In the genomic region with DNA sequence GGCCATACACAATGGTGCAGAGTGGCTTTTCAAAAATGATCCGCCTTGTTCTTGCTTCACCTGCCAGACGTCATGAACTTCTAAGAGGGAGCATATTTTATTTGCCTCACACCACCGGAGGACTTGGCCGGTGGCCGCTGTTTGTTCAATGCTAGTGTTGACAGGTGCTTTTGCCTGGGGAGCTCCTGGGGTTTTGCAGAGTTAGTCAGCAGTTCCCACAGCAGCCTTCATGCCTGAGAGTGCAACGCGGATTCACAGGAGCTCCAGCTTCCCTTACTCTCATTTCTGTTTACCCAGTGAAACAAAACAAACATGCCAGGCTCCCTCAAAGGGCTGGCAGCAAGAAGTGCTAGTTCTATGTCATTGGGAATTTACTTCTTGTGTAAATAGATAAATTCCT, we compare ENCODE assay signal across 10 mouse cellular contexts.
DNase-seq lines count a peak whose midpoint lies in the region; ATAC-seq and TF ChIP-seq lines count a peak whose summit lies in the region.
"Had no signal": no experiment of that assay in that cellular context is flagged by ENCODE, and none has a peak within 500 bp of the region (broad histone marks: within the 10 kb centered on the region; RNA-seq: fewer than 3 reads in every experiment).

No protein-coding gene starts in this region.

- no peak for TF ChIP-seq POLR2A in thymus, adult 2 months (IDR thresholded peaks at IDR 0.05; ENCODE audit: control insufficient read depth, extremely low read depth, insufficient read depth, low read length, poor library complexity)

- H3K36me3 ChIP-seq in hindbrain, postnatal 0 days (ENCODE audit: insufficient read depth, low read length) = no peaks in the 10 kb centered on the region
- no peaks in the 10 kb centered on the region for H3K36me3 ChIP-seq in hindbrain, embryonic 14.5 days (replicated peaks; ENCODE audit: control insufficient read depth, insufficient read depth)
- no peaks in the 10 kb centered on the region for H3K36me3 ChIP-seq in stomach, postnatal 0 days (ENCODE audit: control insufficient read depth, insufficient read depth, low read length)
- H3K36me3 ChIP-seq in thymus, adult 2 months (ENCODE audit: control insufficient read depth, insufficient read depth, low read length) = no peaks in the 10 kb centered on the region
- H3K36me3 ChIP-seq: embryonic facial prominence, embryonic 12.5 days; limb, embryonic 12.5 days had no signal

- 37% methylated on average over 7 of the region's 7 CpGs for WGBS in hindbrain, postnatal 0 days
- 48% methylated on average over 7 of the region's 7 CpGs for WGBS in hindbrain, embryonic 14.5 days
- WGBS in stomach, postnatal 0 days = 35% methylated on average over 7 of the region's 7 CpGs
- 85% methylated on average over 7 of the region's 7 CpGs for WGBS in thymus, adult 2 months

- TF ChIP-seq EP300 in stomach, postnatal 0 days (optimal IDR thresholded peaks at IDR 0.05) = no peak

- no peaks in the 10 kb centered on the region for H3K4me1 ChIP-seq in hindbrain, postnatal 0 days (ENCODE audit: insufficient read depth, low read length)
- H3K4me1 ChIP-seq in hindbrain, embryonic 14.5 days (replicated peaks; ENCODE audit: control insufficient read depth, insufficient read depth, low read length) = peaks cover 3% of the 10 kb centered on the region; the same call in 1 of the 2 replicates
- H3K4me1 ChIP-seq in stomach, postnatal 0 days (replicated peaks; ENCODE audit: control insufficient read depth, insufficient read depth) = no peaks in the 10 kb centered on the region
- H3K4me1 ChIP-seq in thymus, adult 2 months (replicated peaks; ENCODE audit: control insufficient read depth, insufficient read depth, low read length) = no peaks in the 10 kb centered on the region

- no peaks in the 10 kb centered on the region for H3K9me3 ChIP-seq in hindbrain, postnatal 0 days (ENCODE audit: low read length)
- no peaks in the 10 kb centered on the region for H3K9me3 ChIP-seq in hindbrain, embryonic 14.5 days (ENCODE audit: control insufficient read depth, low read length)
- H3K9me3 ChIP-seq in stomach, postnatal 0 days (ENCODE audit: control insufficient read depth, low read length) = no peaks in the 10 kb centered on the region
- H3K9me3 ChIP-seq: embryonic facial prominence, embryonic 12.5 days; limb, embryonic 12.5 days had no signal

- peak; percentile 9 for DNase-seq in hindbrain, postnatal 0 days (ENCODE audit: low spot score)
- no peak for DNase-seq in hindbrain, embryonic 14.5 days (ENCODE audit: low spot score)
- DNase-seq in fibroblast of lung, adult 2 months (ENCODE audit: low read depth) = peak; percentile 58
- peak; percentile 19 to 20 for DNase-seq in kidney, postnatal 36 days
- peak; percentile 89 for DNase-seq in stomach, postnatal 0 days (ENCODE audit: low spot score)
- no peak for DNase-seq in retina, postnatal 1 day
- no peak for DNase-seq in layer of hippocampus, postnatal 25 days (ENCODE audit: extremely low spot score in 1 of 2, low spot score in 1 of 2)
- DNase-seq in thymus, adult 2 months = no peak

- H3K9ac ChIP-seq in hindbrain, postnatal 0 days (replicated peaks; ENCODE audit: low read length) = no peak overlapping the region
- no peak overlapping the region for H3K9ac ChIP-seq in hindbrain, embryonic 14.5 days
- H3K9ac ChIP-seq in stomach, postnatal 0 days (ENCODE audit: low read length) = no peak overlapping the region
- H3K9ac ChIP-seq: embryonic facial prominence, embryonic 12.5 days; limb, embryonic 12.5 days had no signal

- no peak overlapping the region for H3K27ac ChIP-seq in hindbrain, postnatal 0 days
- H3K27ac ChIP-seq in hindbrain, embryonic 14.5 days = no peak overlapping the region
- no peak overlapping the region for H3K27ac ChIP-seq in stomach, postnatal 0 days (replicated peaks)
- H3K27ac ChIP-seq in thymus, adult 2 months (ENCODE audit: control insufficient read depth, insufficient read depth, low read length) = no peak overlapping the region
- H3K27ac ChIP-seq: embryonic facial prominence, embryonic 12.5 days; limb, embryonic 12.5 days had no signal

- no peaks in the 10 kb centered on the region for H3K27me3 ChIP-seq in hindbrain, postnatal 0 days (ENCODE audit: insufficient read depth, low read length)
- no peaks in the 10 kb centered on the region for H3K27me3 ChIP-seq in hindbrain, embryonic 14.5 days (ENCODE audit: control insufficient read depth, insufficient read depth, low read length)
- no peaks in the 10 kb centered on the region for H3K27me3 ChIP-seq in stomach, postnatal 0 days (ENCODE audit: control insufficient read depth, insufficient read depth, low read length)
- no peaks in the 10 kb centered on the region for H3K27me3 ChIP-seq in thymus, adult 2 months (ENCODE audit: control insufficient read depth, insufficient read depth, low read length)
- H3K27me3 ChIP-seq: embryonic facial prominence, embryonic 12.5 days; limb, embryonic 12.5 days had no signal

- no peak overlapping the region for H3K4me3 ChIP-seq in hindbrain, postnatal 0 days (ENCODE audit: low read length)
- no peak overlapping the region for H3K4me3 ChIP-seq in hindbrain, embryonic 14.5 days (replicated peaks; ENCODE audit: low read length)
- no peak overlapping the region for H3K4me3 ChIP-seq in stomach, postnatal 0 days (ENCODE audit: low read depth, low read length)
- H3K4me3 ChIP-seq in thymus, adult 2 months (ENCODE audit: control insufficient read depth, insufficient read depth, low read length) = no peak overlapping the region
- H3K4me3 ChIP-seq: embryonic facial prominence, embryonic 12.5 days; limb, embryonic 12.5 days had no signal

- H3K4me2 ChIP-seq in hindbrain, postnatal 0 days (ENCODE audit: low read depth, low read length) = no peak overlapping the region
- H3K4me2 ChIP-seq in hindbrain, embryonic 14.5 days (replicated peaks) = no peak overlapping the region
- no peak overlapping the region for H3K4me2 ChIP-seq in stomach, postnatal 0 days (replicated peaks; ENCODE audit: low read depth)
- H3K4me2 ChIP-seq: embryonic facial prominence, embryonic 12.5 days; limb, embryonic 12.5 days had no signal

- ATAC-seq in hindbrain, postnatal 0 days = no peak
- ATAC-seq in hindbrain, embryonic 14.5 days (ENCODE audit: low FRiP score) = no peak
- ATAC-seq in stomach, postnatal 0 days (ENCODE audit: low FRiP score, low TSS enrichment) = peak; percentile 98

- no peak for TF ChIP-seq CTCF in hindbrain, postnatal 0 days (IDR thresholded peaks at IDR 0.05; ENCODE audit: low read depth)
- TF ChIP-seq CTCF in stomach, postnatal 0 days (IDR thresholded peaks at IDR 0.05; ENCODE audit: low read depth) = no peak
- no peak for TF ChIP-seq CTCF in thymus, adult 2 months (IDR thresholded peaks at IDR 0.05; ENCODE audit: borderline replicate concordance, control insufficient read depth, extremely low read depth, insufficient read depth, low read length, poor library complexity)

Comparison
In these comparisons a context has a peak if more than half of its experiments do, and no peak if none do; other contexts are left out.
1. DNase-seq: peak in hindbrain, postnatal 0 days (single experiment), fibroblast of lung, adult 2 months (single experiment), kidney, postnatal 36 days (2 of 2) and stomach, postnatal 0 days (single experiment); none in hindbrain, embryonic 14.5 days (single experiment), retina, postnatal 1 day (single experiment), layer of hippocampus, postnatal 25 days (0 of 2) and thymus, adult 2 months (single experiment).